Mouse (Mus musculus) embryonic facial prominence, embryonic 12.5 days (tissue): ENCODE results near the gene Slc36a3. TPM values are rescaled to one million over a fixed set of nuclear protein-coding genes. Genes with fewer than 3 reads are reported as not detected.
A peak's percentile ranks its signal among the peaks of the same experiment; 100 is the strongest.

Experiments
- ATAC-seq: fragments of 200-750 bp; cut with Nextera tagmentation; 2 replicates; pipeline ENCODE4 v1.8.0; 2017; ENCODE audit not compliant: insufficient number of reproducible peaks, insufficient read depth, low FRiP score, low TSS enrichment
- H3K27ac ChIP-seq: fragments of 300-500 bp; sonication (generic); 2 replicates; pipeline ENCODE4 v1.5.1; 2016; ENCODE audit warnings: mild to moderate bottlenecking
- H3K27me3 ChIP-seq: fragments of 300-500 bp; sonication (generic); 2 replicates; pipeline ENCODE4 v1.6.1; 2016; ENCODE audit warnings: mild to moderate bottlenecking, moderate library complexity
- H3K36me3 ChIP-seq: fragments of 300-500 bp; sonication (generic); 2 replicates; pipeline ENCODE4 v1.6.1; 2016; ENCODE audit warnings: mild to moderate bottlenecking
- H3K4me1 ChIP-seq: fragments of 300-500 bp; sonication (generic); 2 replicates; pipeline ENCODE4 v1.6.1; 2016
- H3K4me2 ChIP-seq: fragments of 300-500 bp; sonication (generic); replicated peaks from 2 replicates; pipeline ENCODE4 v1.6.1; 2016; ENCODE audit warnings: mild to moderate bottlenecking, moderate library complexity
- H3K4me3 ChIP-seq: fragments of 300-500 bp; sonication (generic); 2 replicates; pipeline ENCODE4 v1.5.1; 2016; ENCODE audit warnings: mild to moderate bottlenecking
- H3K9ac ChIP-seq: fragments of 300-500 bp; sonication (generic); 2 replicates; pipeline ENCODE4 v1.6.1; 2016; ENCODE audit warnings: mild to moderate bottlenecking, moderate library complexity
- H3K9me3 ChIP-seq: fragments of 300-500 bp; sonication (generic); 2 replicates; pipeline ENCODE4 v1.6.1; 2016; ENCODE audit warnings: mild to moderate bottlenecking, moderate library complexity
- WGBS: fragments of 180-500 bp; shearing (Covaris S2); methylation state at CpG from one replicate; pipeline ENCODE4 v1.1.7; 2016; 5-methylcytosine and 5-hydroxymethylcytosine counted together
- polyA plus RNA-seq: library from polyadenylated mRNA; unstranded; fragments of >200 nt; fragmentation: Nextera tagmentation; extraction: Ambion mirVana; gene quantifications from 2 replicates; pipeline ENCODE4 v1.2.1, GENCODE M21; 2016

The Slc36a3 gene
- polyA plus RNA-seq, 1 experiment from 2014 or later, result not detected

- H3K9ac ChIP-seq, result no peak overlapping the region
- H3K36me3 ChIP-seq, result no peaks in the 10 kb centered on the region
- H3K4me2 ChIP-seq, result no peak overlapping the region
- H3K9me3 ChIP-seq, result no peaks in the 10 kb centered on the region
- ATAC-seq, result no peak
- H3K27me3 ChIP-seq, result 0 out of 2 replicates have a peak, but pooled peaks cover 4% of the 10 kb centered on the region
- H3K4me3 ChIP-seq, result no peak overlapping the region
- no peaks in the 10 kb centered on the region for H3K4me1 ChIP-seq
- WGBS, result 70% methylated on average over 4 of the region's 4 CpGs
- no peak overlapping the region for H3K27ac ChIP-seq
Measured at GRCm38 (mm10) chr11:55084629-55085028, 66.9 kb downstream of the Slc36a3 start.

- Histone ChIP-seq H3K4me3 (no peak overlapping the region), H3K27me3 (0 out of 2 replicates have a peak, but pooled peaks cover 9% of the 10 kb centered on the region), H3K9ac (no peak overlapping the region), H3K36me3 (no peaks in the 10 kb centered on the region), H3K27ac (no peak overlapping the region), H3K4me2 (no peak overlapping the region), H3K4me1 (peaks cover 11% of the 10 kb centered on the region; the same call in 1 of the 2 replicates), H3K9me3 (no peaks in the 10 kb centered on the region)
- 86% methylated on average over 9 of the region's 9 CpGs for WGBS
- ATAC-seq, result no peak
Measured at GRCm38 (mm10) chr11:55081206-55081605, 70.3 kb downstream of the Slc36a3 start.

- Histone ChIP-seq H3K36me3 (no peaks in the 10 kb centered on the region), H3K9ac (no peak overlapping the region), H3K27me3 (0 out of 2 replicates have a peak, but pooled peaks cover 9% of the 10 kb centered on the region), H3K4me3 (no peak overlapping the region), H3K4me1 (peaks cover 11% of the 10 kb centered on the region; the same call in 1 of the 2 replicates), H3K9me3 (no peaks in the 10 kb centered on the region), H3K27ac (no peak overlapping the region), H3K4me2 (no peak overlapping the region)
- no peak for ATAC-seq
- WGBS, result 82% methylated on average over 4 of the region's 4 CpGs
Measured at GRCm38 (mm10) chr11:55079180-55079579, 72.3 kb downstream of the Slc36a3 start.

- Histone ChIP-seq H3K9ac (no peak overlapping the region), H3K27ac (no peak overlapping the region), H3K36me3 (no peaks in the 10 kb centered on the region), H3K4me2 (peak overlapping the region; percentile 95; the same call in 1 of the 2 replicates), H3K27me3 (0 out of 2 replicates have a peak, but pooled peaks cover 9% of the 10 kb centered on the region), H3K4me1 (peaks cover 11% of the 10 kb centered on the region; the same call in 1 of the 2 replicates), H3K9me3 (no peaks in the 10 kb centered on the region), H3K4me3 (no peak overlapping the region)
- ATAC-seq, result no peak
- WGBS, result 46% methylated on average over 3 of the region's 3 CpGs
Measured at GRCm38 (mm10) chr11:55078502-55078901, 73.0 kb downstream of the Slc36a3 start.

- peak within 1 kb of the TSS; percentile 48 for H3K4me3 ChIP-seq
- 0 out of 2 replicates have a peak, but pooled peaks cover 9% of the 10 kb centered on the region for H3K27me3 ChIP-seq
- H3K27ac ChIP-seq, result no peak within 1 kb of the TSS
- peak within 1 kb of the TSS; percentile 95 for H3K4me2 ChIP-seq
- under 1% methylated on average over 50 of the region's 50 CpGs for WGBS
- H3K4me1 ChIP-seq, result peaks cover 11% of the 10 kb centered on the region; the same call in 1 of the 2 replicates
- no peaks in the 10 kb centered on the region for H3K36me3 ChIP-seq
- H3K9me3 ChIP-seq, result no peaks in the 10 kb centered on the region
- peak within 1 kb of the TSS; percentile 49 for H3K9ac ChIP-seq
- peak; percentile 39; the same call in 1 of the 2 replicates for ATAC-seq
Measured at GRCm38 (mm10) chr11:55077331-55078231, 73.9 kb downstream of the Slc36a3 start, which contains the start of gene Ccdc69. Ccdc69 (minus strand) TSS chr11:55078131.

GRCm38 (mm10) chr11:55076234-55076633 lies 75.3 kb downstream of the Slc36a3 start:
- H3K4me1 ChIP-seq, result peaks cover 11% of the 10 kb centered on the region; the same call in 1 of the 2 replicates
- no peak overlapping the region for H3K27ac ChIP-seq
- H3K27me3 ChIP-seq, result 0 out of 2 replicates have a peak, but pooled peaks cover 9% of the 10 kb centered on the region
- no peak overlapping the region for H3K4me3 ChIP-seq
- 82% methylated on average over 5 of the region's 5 CpGs for WGBS
- H3K4me2 ChIP-seq, result no peak overlapping the region
- no peak for ATAC-seq
- H3K36me3 ChIP-seq, result no peaks in the 10 kb centered on the region
- H3K9ac ChIP-seq, result no peak overlapping the region
- no peaks in the 10 kb centered on the region for H3K9me3 ChIP-seq

- Histone ChIP-seq H3K36me3 (no peaks in the 10 kb centered on the region), H3K4me2 (no peak overlapping the region), H3K9ac (no peak overlapping the region), H3K9me3 (no peaks in the 10 kb centered on the region), H3K4me3 (no peak overlapping the region), H3K4me1 (peaks cover 11% of the 10 kb centered on the region; the same call in 1 of the 2 replicates), H3K27ac (no peak overlapping the region), H3K27me3 (0 out of 2 replicates have a peak, but pooled peaks cover 9% of the 10 kb centered on the region)
- no peak for ATAC-seq
- 73% methylated on average over 2 of the region's 2 CpGs for WGBS
Measured at GRCm38 (mm10) chr11:55075602-55076001, 75.9 kb downstream of the Slc36a3 start.

Other genes starting within 250 kb of the Slc36a3 start
- 36.8 and 43.5 TPM in 2 replicates for gene Gpx3, start 249.3 kb downstream of the Slc36a3 start, polyA plus RNA-seq
- gene Tnip1, start 188.8 kb downstream of the Slc36a3 start, polyA plus RNA-seq, result 19.3 and 20.0 TPM in 2 replicates
- 204 and 212 TPM in 2 replicates for gene Anxa6, start 118.3 kb downstream of the Slc36a3 start, polyA plus RNA-seq
- 0.67 and 0.78 TPM in 2 replicates for gene Ccdc69, start 73.6 kb downstream of the Slc36a3 start, polyA plus RNA-seq
- 12.0 and 13.0 TPM in 2 replicates for gene Gm2a, start 53.6 kb downstream of the Slc36a3 start, polyA plus RNA-seq
- 0.15 and 0.39 TPM in 2 replicates for gene Slc36a2, start 33.4 kb upstream of the Slc36a3 start, polyA plus RNA-seq
- 1.7 and 2.0 TPM in 2 replicates for gene Slc36a1, start 52.6 kb upstream of the Slc36a3 start, polyA plus RNA-seq
- gene Fat2, start 184.9 kb upstream of the Slc36a3 start, polyA plus RNA-seq, result 0.14 and 0.22 TPM in 2 replicates